Mouse (Mus musculus): Measurements from ENCODE around the gene Polr2i.

Polr2i gene

DNA sequence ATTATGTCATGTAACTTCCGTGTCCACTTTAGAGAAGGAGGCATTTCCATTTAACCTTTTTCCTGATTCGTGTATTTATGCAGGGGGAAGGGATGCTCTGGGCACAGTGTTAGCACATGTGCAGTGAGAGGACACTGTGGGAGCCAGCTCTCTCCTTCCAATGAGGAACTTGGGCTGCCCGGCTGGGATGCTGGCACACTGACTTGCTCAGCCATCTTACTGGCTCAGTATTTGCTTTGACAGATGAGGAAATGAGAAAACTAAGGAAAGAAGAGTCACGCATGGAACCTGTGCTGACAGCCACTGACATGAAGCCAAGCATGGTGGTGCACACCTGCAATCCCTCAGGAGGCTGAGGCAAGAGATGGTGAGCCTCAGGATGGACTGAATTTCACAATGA lies 37.9 kb downstream of the Polr2i start:
- DNase-seq, result no peak

DNA sequence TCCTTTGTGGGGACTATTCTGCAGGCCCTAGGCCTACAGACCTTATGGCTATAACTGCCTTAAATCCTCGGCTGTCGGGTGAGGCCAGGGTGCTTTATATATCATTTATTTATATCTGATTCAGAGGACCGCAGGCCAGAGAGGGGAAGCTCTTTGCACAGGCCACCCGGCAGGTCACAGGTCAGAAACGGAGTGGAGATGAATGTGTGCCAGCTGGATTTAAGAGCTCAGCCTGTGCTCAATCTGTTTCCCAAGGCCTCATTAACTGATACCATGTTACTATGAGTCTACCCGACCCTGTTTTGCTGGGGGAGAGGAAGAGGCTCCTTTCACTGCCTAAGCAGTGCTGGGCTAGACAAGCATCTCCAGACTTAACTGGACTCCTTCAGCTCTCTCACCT lies 42.6 kb downstream of the Polr2i start:
- no peak for DNase-seq

DNA sequence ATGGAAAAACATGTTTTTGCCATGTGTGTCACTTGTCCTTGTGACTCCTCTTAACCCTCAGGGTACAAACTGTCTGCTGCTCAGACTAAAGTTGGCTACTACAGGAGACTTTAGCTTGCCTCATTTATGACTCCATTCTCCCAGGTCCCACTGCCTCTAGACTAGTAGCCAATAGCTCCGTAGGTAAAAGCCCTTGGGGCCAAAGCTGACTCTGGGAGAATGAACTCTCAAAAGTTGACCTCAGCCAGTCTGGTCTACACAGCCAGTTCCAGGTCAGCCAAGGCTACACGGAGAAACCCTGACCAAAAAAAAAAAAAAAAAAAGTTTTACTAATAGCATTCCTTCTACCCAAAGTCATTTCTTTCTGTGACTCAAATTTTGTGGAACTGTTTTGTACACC lies 47.2 kb downstream of the Polr2i start:
- no peak for DNase-seq

DNA sequence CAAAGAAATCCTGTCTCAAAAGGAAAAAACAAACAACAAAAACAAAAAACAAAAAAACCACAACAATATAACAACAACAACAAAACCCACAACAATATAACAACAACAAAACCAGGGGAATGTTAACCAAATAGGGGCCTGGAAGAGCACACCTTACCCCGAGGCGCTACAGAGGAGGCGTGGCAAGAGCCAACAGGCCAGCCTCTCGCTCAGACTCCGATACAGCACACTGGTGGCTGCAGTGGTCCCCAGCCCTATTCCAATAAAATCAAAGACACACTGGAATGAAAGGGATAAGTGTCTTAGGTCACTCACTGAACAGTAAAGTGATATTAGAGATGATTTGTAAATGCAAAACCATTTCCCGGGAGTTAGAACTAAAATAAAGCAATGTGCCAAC lies 47.8 kb downstream of the Polr2i start:
- DNase-seq, result no peak

DNA sequence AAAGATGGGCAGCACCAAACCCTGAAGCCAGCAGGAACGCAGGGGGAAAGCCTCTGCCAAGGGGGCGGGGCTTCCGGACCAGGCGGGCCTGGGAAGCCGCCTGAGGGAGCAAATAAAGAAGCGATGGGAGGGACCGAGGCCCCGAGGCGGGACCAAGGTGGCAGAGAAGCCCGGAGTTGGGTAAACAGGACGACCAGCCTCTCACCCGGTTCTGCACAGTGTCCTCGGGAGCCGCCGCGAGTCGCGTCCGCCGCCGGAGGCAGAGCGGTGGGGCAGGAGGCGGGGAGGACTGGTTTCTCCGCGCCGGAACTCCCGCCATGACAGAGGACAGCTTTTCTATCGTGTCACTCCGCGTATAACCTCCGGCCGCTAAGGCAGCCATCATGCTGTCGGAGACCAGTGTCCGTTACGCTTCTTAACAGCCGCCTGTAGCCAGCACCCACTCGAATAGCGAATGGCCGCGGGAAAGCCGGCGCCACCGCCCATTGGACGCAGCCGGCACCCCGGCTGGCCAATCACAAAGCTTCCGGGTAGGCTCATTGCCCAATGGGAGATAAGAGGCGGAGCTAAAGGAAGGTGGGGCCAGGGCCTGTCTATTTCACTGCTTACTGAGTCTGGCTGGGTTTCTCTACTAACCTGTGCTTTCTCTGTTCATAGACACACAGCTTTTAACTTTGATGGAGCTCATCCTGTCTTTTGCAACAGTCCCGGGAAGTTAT lies 48.4 kb downstream of the Polr2i start, which contains the start of the genes Thap8 and Wdr62:
Thap8 (plus strand) TSS at position 144 of the 719 bp plus-strand sequence.
Wdr62 (minus strand) TSS at position 469 of the 719 bp plus-strand sequence.
- DNase-seq, result peak; percentile 90

DNA sequence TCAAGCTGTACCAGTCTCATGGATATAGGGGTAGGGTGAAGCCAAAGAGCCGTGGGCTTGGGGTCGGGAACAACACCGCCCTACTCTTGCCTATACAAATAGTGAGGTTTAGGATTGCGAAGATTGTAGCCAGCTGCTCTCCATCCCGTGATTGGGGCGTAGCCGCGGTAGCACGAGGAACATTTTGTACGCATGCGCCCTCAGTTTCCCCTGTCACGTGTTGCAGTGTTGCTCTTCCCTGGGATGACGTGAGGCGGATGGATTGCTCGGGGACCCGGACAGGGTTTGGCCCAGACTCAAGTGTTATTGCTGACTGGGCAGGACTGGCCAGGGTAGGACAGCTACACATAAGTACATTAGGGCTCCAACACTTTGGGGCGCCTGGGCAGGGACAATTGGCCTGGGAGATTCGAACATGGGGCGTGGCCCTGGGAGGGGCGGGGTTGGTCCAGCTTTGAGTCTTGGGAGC lies 49.0 kb downstream of the Polr2i start:
- DNase-seq, result peak; percentile 91

DNA sequence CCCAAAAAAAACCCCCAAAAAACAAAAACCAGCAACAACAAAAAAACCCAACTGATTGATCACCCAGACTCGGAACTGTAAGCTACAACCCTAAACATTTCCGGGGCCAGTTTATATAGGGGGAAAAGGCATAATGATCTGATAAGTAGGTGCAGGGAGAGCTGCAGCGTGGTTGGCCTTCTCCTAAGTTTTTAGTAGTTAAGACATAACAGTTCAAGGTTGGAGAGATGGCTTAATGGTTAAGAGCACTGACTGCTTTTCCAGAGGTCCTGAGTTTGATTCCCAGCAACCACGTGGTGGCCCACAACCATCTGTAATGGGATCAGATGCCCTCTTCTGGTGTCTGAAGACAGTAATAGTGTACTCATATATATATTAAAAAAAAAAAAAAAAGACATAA lies 49.8 kb downstream of the Polr2i start:
- peak; percentile 26 for DNase-seq

DNA sequence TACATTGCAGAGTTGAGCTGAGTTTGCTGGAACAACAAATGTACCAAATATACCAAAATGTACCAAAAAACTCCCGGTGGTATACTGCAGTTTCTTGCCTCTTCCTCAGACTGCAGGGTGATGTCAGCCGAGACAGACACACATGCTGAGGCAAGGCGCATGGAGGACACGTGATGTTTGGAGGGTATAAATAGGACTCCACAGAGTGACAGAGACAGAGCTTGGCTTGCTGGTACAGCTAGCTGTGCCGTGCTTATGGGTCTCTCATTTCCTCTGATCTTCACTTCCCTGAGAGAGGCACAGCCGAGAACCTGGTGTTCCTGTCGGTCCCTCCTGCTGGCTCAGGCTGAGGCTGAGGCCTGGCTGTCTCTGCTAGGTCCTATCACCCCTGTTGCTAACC lies 51.0 kb downstream of the Polr2i start:
- DNase-seq, result peak; percentile 17

Data from cerebellum, adult 11-12 months (tissue).